Mouse (Mus musculus): ENCODE data around the gene Smad9. TPM values are rescaled to one million over a fixed set of nuclear protein-coding genes. Genes with fewer than 3 reads are reported as not detected.

The Smad9 gene
- polyA plus RNA-seq, 1 experiment from 2014 or later = 1.8 TPM

DNA sequence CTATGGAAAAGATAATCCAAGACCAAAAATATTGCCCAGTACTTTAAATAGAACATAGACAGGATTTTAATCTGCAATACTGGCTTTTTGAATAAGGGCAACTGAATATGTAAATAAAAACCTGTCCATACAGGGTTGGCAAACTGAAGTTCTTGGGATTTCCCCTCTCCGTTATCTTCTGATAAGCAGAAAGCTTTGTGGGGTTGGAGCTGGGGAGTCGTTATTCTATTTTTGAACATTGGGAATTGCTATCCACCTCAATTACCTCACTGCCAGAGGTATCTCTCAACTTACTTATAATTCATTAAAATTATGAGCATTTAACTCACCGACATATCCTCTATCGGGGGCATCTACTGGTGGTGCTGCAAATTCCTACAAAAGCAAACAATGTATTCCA lies 23.0 kb upstream of the Smad9 start:
- H3K9me3 ChIP-seq = no peaks in the 10 kb centered on the region
- H3K36me3 ChIP-seq = peaks cover 59% of the 10 kb centered on the region
- H3K4me2 ChIP-seq = no peak overlapping the region
- H3K4me3 ChIP-seq = no peak overlapping the region
- no peak overlapping the region for H3K9ac ChIP-seq
- H3K27ac ChIP-seq = no peak overlapping the region
- no peaks in the 10 kb centered on the region for H3K27me3 ChIP-seq
- ATAC-seq (ENCODE audit: insufficient number of reproducible peaks, insufficient read depth, low FRiP score, low TSS enrichment, low read depth) = no peak
- peaks cover 21% of the 10 kb centered on the region for H3K4me1 ChIP-seq
- 95% methylated on average over 4 of the region's 4 CpGs for WGBS

DNA sequence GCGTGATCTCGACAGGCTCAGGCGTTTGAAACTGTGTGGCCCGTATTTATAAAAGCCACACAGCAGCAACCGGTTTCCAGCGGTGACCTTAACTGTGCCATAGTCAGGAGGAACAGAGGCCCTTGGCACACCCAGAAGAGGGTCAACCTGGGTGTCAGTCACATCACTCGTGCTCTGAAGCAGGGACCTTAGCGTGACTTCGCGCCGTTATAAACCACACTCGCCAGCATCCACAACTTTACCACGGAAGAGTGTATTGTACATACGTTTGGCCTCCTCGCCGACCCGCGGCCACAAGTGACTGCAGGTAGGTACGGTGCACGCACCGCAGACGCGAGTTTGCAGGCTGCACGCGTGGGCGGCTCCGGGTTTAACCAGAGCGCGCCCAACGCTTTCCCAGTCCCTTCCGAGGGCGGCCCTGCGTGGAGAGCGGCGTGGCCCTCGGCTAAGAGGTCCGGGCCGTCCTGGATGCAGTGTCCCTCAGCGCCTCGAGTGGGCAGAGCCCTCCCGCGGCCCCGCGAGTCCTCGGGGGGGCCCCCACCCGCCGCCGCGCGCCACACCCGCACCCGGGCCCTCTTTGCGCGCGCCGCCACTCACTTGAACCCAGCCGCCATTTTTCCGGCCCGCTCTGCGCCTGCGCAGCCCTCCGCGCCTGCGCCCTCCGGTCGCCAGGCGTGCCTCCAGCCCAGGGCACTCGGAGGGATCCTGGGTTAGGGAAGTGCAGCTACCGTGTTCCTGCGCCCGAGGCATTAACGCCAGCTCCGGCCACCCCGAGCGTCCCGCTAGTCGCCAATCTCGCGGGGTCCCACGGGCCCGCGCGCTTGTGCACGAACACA lies 20.8 kb upstream of the Smad9 start:
- peak overlapping the region; percentile 96 for H3K9ac ChIP-seq
- peaks cover 50% of the 10 kb centered on the region for H3K36me3 ChIP-seq
- H3K27me3 ChIP-seq = no peaks in the 10 kb centered on the region
- H3K9me3 ChIP-seq = no peaks in the 10 kb centered on the region
- peak overlapping the region; percentile 93 for H3K4me3 ChIP-seq
- WGBS = under 1% methylated on average over 84 of the region's 84 CpGs
- peaks cover 21% of the 10 kb centered on the region for H3K4me1 ChIP-seq
- H3K27ac ChIP-seq = peak overlapping the region; percentile 99
- H3K4me2 ChIP-seq = peak overlapping the region; percentile 86
- peak; percentile 92 for ATAC-seq (ENCODE audit: insufficient number of reproducible peaks, insufficient read depth, low FRiP score, low TSS enrichment, low read depth)

DNA sequence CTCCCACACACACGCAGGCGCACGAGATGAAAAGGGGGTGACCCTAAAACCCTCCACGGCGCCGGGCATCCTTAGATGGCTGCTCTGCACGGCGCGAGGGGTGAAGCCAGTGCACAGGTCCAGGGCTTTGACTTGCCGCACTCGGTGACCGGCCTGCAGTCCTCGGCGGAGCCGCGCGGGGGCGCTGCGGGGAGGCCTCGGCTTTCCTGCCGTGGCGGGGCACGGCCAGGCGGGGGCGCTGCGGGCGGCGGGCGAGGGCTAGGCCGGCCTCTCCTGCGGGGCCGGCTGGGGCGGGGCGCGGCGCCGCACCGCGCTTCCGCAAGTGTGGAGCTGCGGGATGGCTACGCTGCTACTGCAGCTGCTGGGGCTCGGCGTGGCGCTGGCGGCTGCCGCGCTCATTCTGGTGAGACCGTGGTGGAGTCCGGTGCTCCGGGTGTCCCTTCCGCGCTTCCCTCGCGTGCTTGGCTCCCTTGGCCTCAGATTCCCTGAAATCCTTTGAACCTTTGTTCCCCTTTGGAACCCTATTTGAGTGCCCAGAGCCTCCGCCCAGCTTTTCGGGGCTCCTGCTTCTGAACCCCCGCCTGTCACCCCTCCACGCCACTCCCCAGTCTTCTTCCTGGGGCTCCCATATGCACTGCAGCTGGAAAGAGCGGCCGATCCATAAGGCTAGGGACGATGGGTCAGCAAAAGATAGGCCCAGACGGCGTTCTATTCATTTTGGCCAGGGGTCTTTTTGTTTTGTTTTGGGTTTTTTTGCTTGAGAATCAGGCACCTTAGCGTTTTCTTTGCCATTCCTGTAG lies 19.9 kb upstream of the Smad9 start, which contains the start of the genes Exosc8 and Alg5:
Gene Exosc8 (minus strand): TSS at position 147 of the 800 bp plus-strand sequence.
Gene Alg5 (plus strand): TSS at position 293 of the 800 bp plus-strand sequence.
- Histone ChIP-seq H3K9me3 (no peaks in the 10 kb centered on the region), H3K36me3 (peaks cover 46% of the 10 kb centered on the region), H3K4me3 (peak within 1 kb of the TSS; percentile 93), H3K27ac (peak within 1 kb of the TSS; percentile 99), H3K4me1 (peaks cover 21% of the 10 kb centered on the region), H3K9ac (peak within 1 kb of the TSS; percentile 96), H3K4me2 (peak within 1 kb of the TSS; percentile 86), H3K27me3 (no peaks in the 10 kb centered on the region)
- under 1% methylated on average over 50 of the region's 65 CpGs for WGBS
- peak; percentile 90 for ATAC-seq (ENCODE audit: insufficient number of reproducible peaks, insufficient read depth, low FRiP score, low TSS enrichment, low read depth)

DNA sequence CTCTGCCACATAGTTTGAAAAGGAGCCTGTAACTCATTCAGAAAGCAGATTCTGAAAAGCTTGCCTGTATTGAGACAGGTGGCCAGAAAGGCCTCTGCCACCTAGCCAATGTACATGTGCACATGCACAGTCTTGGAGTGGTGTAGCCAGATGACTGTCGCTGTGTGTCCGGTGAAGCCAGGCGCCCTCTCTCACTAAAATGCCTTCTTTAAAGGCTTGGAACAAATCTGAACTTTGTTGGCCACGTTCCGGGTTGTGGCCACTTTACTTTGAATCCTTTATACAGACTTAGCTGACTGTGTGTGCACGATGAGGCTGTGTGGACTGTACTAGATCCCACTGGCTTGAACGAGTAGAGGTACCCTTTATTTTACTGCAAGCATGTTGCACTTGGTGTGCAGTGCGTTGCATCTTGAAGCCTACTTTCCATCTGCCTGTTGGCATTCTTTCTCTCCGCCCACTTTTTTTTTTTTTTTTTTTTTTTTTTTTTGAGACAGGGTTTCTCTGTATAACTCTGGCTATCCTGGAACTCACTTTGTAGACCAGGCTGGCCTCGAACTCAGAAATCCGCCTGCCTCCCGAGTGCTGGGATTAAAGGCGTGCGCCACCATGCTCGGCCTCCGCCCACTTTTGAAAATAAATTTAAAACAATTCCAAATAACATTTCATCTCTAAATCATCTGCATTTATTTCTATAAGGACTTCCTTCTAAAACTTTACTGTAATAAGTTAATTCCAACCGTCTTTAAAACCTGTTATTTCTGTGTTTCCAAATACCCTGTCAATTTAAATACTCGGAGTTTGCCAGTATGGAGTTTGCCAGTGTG lies 19.1 kb upstream of the Smad9 start:
- H3K4me2 ChIP-seq = peak overlapping the region; percentile 86
- H3K4me1 ChIP-seq = peaks cover 21% of the 10 kb centered on the region
- H3K27me3 ChIP-seq = no peaks in the 10 kb centered on the region
- 54% methylated on average over 18 of the region's 18 CpGs for WGBS
- no peaks in the 10 kb centered on the region for H3K9me3 ChIP-seq
- H3K36me3 ChIP-seq = peaks cover 46% of the 10 kb centered on the region
- peak overlapping the region; percentile 96 for H3K9ac ChIP-seq
- H3K27ac ChIP-seq = peak overlapping the region; percentile 99
- peak overlapping the region; percentile 93 for H3K4me3 ChIP-seq
- ATAC-seq (ENCODE audit: insufficient number of reproducible peaks, insufficient read depth, low FRiP score, low TSS enrichment, low read depth) = no peak

DNA sequence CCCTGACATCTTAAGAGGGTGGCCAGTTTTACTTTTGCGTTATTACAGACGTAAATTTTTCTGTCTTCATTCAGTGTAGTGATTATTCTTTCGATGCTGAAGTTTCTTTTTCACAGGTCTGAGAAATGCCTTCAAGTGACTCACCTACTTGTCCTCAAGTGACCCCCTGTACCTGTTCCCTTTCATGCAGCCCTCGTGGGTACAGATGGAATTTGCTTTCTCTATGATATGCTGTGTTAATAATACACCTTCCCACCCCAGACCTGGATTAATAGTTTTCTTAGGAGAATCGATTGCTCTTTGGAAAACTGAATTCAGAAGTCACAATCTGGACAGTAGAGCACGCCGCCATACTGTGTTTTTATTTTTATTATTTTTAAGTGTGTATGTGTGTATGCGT lies 18.1 kb upstream of the Smad9 start:
- Histone ChIP-seq H3K4me1 (peaks cover 21% of the 10 kb centered on the region), H3K4me3 (no peak overlapping the region), H3K27me3 (no peaks in the 10 kb centered on the region), H3K27ac (no peak overlapping the region), H3K9ac (no peak overlapping the region), H3K36me3 (peaks cover 48% of the 10 kb centered on the region), H3K9me3 (no peaks in the 10 kb centered on the region), H3K4me2 (no peak overlapping the region)
- 95% methylated on average over 8 of the region's 8 CpGs for WGBS
- ATAC-seq (ENCODE audit: insufficient number of reproducible peaks, insufficient read depth, low FRiP score, low TSS enrichment, low read depth) = no peak

DNA sequence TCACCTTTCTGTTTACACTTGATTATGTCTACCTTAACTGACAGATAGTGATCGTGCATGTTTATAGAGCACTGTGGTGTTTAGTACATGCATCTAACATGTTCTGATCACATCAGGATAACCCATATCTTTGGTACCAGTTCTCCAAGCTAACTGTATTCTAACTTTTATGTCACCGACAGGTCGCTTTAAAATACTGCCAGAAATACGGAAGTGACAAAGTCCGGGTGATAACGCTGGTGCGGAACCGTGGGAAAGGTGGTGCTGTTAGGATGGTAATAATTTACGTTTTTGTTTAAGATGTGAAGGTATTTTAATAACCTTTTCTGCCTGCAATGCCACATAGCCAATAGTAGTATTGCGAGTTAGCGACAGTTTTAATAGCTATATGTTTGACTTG lies 13.4 kb upstream of the Smad9 start:
- 96% methylated on average over 11 of the region's 11 CpGs for WGBS

DNA sequence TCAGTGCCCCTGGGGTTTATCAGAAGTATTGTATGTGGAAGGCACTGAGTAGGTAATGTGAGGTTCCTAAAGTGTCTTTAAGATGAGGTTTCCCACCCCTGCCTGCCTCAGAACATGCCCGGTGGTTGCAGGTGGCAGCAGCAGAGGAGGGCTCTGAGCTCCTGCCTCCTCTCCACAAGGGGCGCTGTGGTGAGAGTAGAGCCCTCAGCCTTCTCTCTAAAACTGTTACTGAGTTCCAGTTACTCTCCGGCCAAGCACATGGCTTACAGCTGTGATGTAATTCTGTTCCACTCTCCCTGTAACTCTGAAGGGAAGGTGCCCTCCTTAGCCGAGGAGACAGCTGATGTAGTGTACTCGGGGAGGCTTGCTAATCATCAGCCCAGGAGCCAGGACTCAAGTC lies 9.6 kb upstream of the Smad9 start:
- Histone ChIP-seq H3K4me2 (no peak overlapping the region), H3K27ac (no peak overlapping the region), H3K36me3 (peaks cover 100% of the 10 kb centered on the region), H3K27me3 (no peaks in the 10 kb centered on the region), H3K4me3 (no peak overlapping the region), H3K9me3 (no peaks in the 10 kb centered on the region), H3K9ac (no peak overlapping the region), H3K4me1 (no peaks in the 10 kb centered on the region)
- 56% methylated on average over 5 of the region's 5 CpGs for WGBS
- ATAC-seq (ENCODE audit: insufficient number of reproducible peaks, insufficient read depth, low FRiP score, low TSS enrichment, low read depth) = no peak

More for the DNA sequence above, 13.4 kb upstream of the Smad9 start:
- H3K9ac ChIP-seq = no peak overlapping the region
- H3K27me3 ChIP-seq = no peaks in the 10 kb centered on the region
- ATAC-seq (ENCODE audit: insufficient number of reproducible peaks, insufficient read depth, low FRiP score, low TSS enrichment, low read depth) = no peak
- no peak overlapping the region for H3K27ac ChIP-seq
- H3K9me3 ChIP-seq = no peaks in the 10 kb centered on the region
- no peaks in the 10 kb centered on the region for H3K4me1 ChIP-seq
- H3K4me2 ChIP-seq = no peak overlapping the region
- no peak overlapping the region for H3K4me3 ChIP-seq
- peaks cover 83% of the 10 kb centered on the region for H3K36me3 ChIP-seq

DNA sequence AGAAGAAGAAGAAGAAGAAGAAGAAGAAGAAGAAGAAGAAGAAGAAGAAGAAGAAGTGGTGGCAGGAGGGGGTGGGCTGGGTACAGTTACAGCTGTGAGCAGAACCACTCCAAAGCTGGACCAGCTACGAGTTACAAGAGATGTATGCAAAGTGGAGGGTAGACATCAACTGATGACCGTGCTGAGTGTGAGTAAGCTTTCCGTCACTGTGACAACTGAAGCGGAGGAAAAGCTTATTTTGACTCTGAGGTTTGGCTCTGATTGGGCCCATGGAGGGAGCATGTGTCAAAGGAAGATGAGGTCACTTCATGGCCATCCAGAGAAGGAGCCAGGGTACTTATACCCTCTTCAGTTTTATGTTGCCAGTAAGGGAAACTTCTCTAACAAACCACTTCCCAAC lies 2.0 kb upstream of the Smad9 start:
- H3K9me3 ChIP-seq = no peaks in the 10 kb centered on the region
- H3K4me1 ChIP-seq = peaks cover 23% of the 10 kb centered on the region
- 79% methylated on average over 4 of the region's 4 CpGs for WGBS
- ATAC-seq (ENCODE audit: insufficient number of reproducible peaks, insufficient read depth, low FRiP score, low TSS enrichment, low read depth) = no peak
- no peak overlapping the region for H3K27ac ChIP-seq
- no peak overlapping the region for H3K9ac ChIP-seq
- peaks cover 32% of the 10 kb centered on the region for H3K36me3 ChIP-seq
- H3K4me2 ChIP-seq = no peak overlapping the region
- H3K4me3 ChIP-seq = no peak overlapping the region
- no peaks in the 10 kb centered on the region; the same call in 1 of the 2 replicates for H3K27me3 ChIP-seq

DNA sequence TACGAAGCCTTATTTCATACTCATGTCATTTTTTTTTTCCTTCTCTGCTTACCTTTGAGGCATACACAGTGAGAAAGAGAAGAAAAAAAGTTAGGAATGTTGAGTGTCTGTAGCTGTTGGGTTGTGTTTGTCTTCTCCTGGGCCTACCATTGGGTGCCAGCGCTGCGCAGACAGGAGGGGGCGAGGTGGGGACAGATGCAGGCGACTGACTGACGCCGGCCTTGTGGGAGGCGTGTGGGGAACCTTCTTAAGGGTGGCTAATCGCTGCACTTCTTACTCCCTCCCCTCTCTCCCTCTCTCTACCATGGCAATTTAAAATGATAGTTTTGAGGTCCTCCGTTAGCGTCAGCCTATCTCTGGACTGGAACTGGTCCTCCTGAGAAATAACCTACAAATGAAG lies 676 bp downstream of the Smad9 start:
- no peaks in the 10 kb centered on the region for H3K9me3 ChIP-seq
- peak overlapping the region; percentile 89 for H3K27ac ChIP-seq
- H3K4me2 ChIP-seq = peak overlapping the region; percentile 96
- peaks cover 5% of the 10 kb centered on the region for H3K36me3 ChIP-seq
- no peaks in the 10 kb centered on the region; the same call in 1 of the 2 replicates for H3K27me3 ChIP-seq
- peak overlapping the region; percentile 82 for H3K9ac ChIP-seq
- peak overlapping the region; percentile 72 for H3K4me3 ChIP-seq
- WGBS = 1% methylated on average over 11 of the region's 11 CpGs
- ATAC-seq (ENCODE audit: insufficient number of reproducible peaks, insufficient read depth, low FRiP score, low TSS enrichment, low read depth) = no peak
- peaks cover 30% of the 10 kb centered on the region for H3K4me1 ChIP-seq

DNA sequence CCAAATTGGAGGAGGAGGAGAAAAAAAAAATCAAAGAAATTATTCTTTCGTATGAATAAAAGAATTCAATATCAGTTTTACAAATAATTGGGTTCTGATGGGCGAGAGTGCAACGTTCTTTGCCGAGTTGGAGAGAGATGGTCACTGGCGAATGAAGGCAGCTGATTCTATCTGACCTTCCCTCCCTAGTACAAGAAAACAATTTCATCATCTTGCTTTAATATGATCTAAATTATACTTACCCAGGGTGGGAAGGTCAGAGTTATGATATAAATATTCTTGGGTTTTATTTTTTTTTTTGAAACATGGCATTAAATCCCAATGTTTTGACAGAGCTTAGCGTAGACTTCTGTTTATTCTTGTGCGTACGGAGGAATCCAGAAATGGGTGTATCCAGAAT lies 2.1 kb downstream of the Smad9 start:
- Histone ChIP-seq H3K27ac (no peak overlapping the region), H3K27me3 (no peaks in the 10 kb centered on the region; the same call in 1 of the 2 replicates), H3K36me3 (no peaks in the 10 kb centered on the region), H3K9me3 (peaks cover 1% of the 10 kb centered on the region; the same call in 1 of the 2 replicates), H3K4me3 (peak overlapping the region; percentile 72; the same call in 1 of the 2 replicates), H3K4me1 (peaks cover 30% of the 10 kb centered on the region), H3K4me2 (peak overlapping the region; percentile 96), H3K9ac (no peak overlapping the region)
- 75% methylated on average over 8 of the region's 8 CpGs for WGBS
- no peak for ATAC-seq (ENCODE audit: insufficient number of reproducible peaks, insufficient read depth, low FRiP score, low TSS enrichment, low read depth)

DNA sequence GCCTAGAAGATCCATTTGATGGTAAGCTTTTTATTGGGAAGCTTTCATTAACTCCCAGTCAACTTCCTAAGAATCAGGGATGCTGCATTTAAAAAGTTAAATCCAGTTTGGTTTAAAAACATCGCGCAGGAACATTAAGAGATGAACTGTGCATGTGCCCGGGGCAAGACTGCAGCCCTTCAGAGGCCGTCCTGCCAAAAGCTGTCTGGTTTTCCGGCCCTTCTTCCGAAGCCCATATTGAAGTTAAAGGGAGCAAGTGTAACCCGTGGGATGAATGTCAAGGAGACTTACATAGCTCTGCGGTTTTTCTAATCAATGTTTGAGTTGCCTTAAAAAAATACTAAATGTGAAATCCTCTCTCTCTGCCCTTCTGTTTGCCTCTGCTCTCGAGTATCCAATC lies 3.8 kb downstream of the Smad9 start:
- no peak overlapping the region for H3K9ac ChIP-seq
- H3K4me2 ChIP-seq = no peak overlapping the region
- 54% methylated on average over 9 of the region's 9 CpGs for WGBS
- no peaks in the 10 kb centered on the region; the same call in 1 of the 2 replicates for H3K27me3 ChIP-seq
- H3K4me3 ChIP-seq = no peak overlapping the region
- no peak overlapping the region for H3K27ac ChIP-seq
- peaks cover 30% of the 10 kb centered on the region for H3K4me1 ChIP-seq
- no peak for ATAC-seq (ENCODE audit: insufficient number of reproducible peaks, insufficient read depth, low FRiP score, low TSS enrichment, low read depth)
- no peaks in the 10 kb centered on the region for H3K36me3 ChIP-seq
- peaks cover 3% of the 10 kb centered on the region; the same call in 1 of the 2 replicates for H3K9me3 ChIP-seq
